Mouse (Mus musculus) ES-E14 (cell line): Measurements from ENCODE around the gene Npw. TPM values are rescaled to one million over a fixed set of nuclear protein-coding genes. Genes with fewer than 3 reads are reported as not detected.

Source experiments
- DNase-seq: peaks from one replicate; pipeline ENCODE4 v3.0.0-alpha.2; 2013; ENCODE audit warnings: low read depth, low spot score
- H3K27ac ChIP-seq: 2 replicates; pipeline ENCODE4 v1.5.1; 2012; ENCODE audit warnings: low read depth, mild to moderate bottlenecking, low read length, moderate library complexity, mixed read lengths; ENCODE audit not compliant: poor library complexity, insufficient read depth, severe bottlenecking
- H3K36me3 ChIP-seq: 2 replicates; pipeline ENCODE4 v1.6.1; 2012; ENCODE audit warnings: mild to moderate bottlenecking, low read length, moderate library complexity, mixed read lengths; ENCODE audit not compliant: control insufficient read depth, poor library complexity, insufficient read depth, severe bottlenecking
- H3K4me1 ChIP-seq, 2 experiments: fragments of 150-350 bp in 1 of 2; sonication (generic) in 1 of 2; 2 replicates each; pipeline ENCODE4 v1.6.1; 2012; ENCODE audit warnings: low read length in 2 of 2, mild to moderate bottlenecking in 1 of 2, mixed read lengths in 1 of 2; ENCODE audit not compliant: control insufficient read depth in 2 of 2, insufficient read depth in 2 of 2, poor library complexity in 1 of 2
- H3K4me3 ChIP-seq, 2 experiments: fragments of 150-350 bp in 1 of 2; sonication (generic) in 1 of 2; 2 replicates each; pipeline ENCODE4 v1.5.1; 2012; ENCODE audit warnings: low read length in 2 of 2, low read depth in 1 of 2, mild to moderate bottlenecking in 1 of 2, mixed read lengths in 1 of 2; ENCODE audit not compliant: insufficient read depth in 1 of 2, poor library complexity in 1 of 2, severe bottlenecking in 1 of 2
- H3K9ac ChIP-seq: 2 replicates; pipeline ENCODE4 v1.6.1; 2012; ENCODE audit warnings: low read depth, mild to moderate bottlenecking, low read length, mixed read lengths; ENCODE audit not compliant: poor library complexity, insufficient read depth, severe bottlenecking
- H3K9me3 ChIP-seq: fragments of 150-350 bp; sonication (generic); 2 replicates; pipeline ENCODE4 v1.6.1; 2012; ENCODE audit warnings: low read depth, mild to moderate bottlenecking, low read length; ENCODE audit not compliant: control insufficient read depth, insufficient read depth
- CHD2 ChIP-seq: IDR thresholded peaks from 2 replicates; pipeline ENCODE4 v1.6.1; 2014; ENCODE audit warnings: mild to moderate bottlenecking, low read depth, low read length, inconsistent platforms
- HCFC1 ChIP-seq: IDR thresholded peaks from 2 replicates; pipeline ENCODE4 v1.6.1; 2012; ENCODE audit warnings: low read length, inconsistent platforms, borderline replicate concordance; ENCODE audit not compliant: insufficient read depth
- MAFK ChIP-seq: IDR thresholded peaks from 2 replicates; pipeline ENCODE4 v1.6.1; 2014; ENCODE audit warnings: mild to moderate bottlenecking, low read depth, low read length, inconsistent platforms; ENCODE audit not compliant: insufficient read depth
- ZC3H11A ChIP-seq: IDR thresholded peaks from 2 replicates; pipeline ENCODE4 v1.6.1; 2012; ENCODE audit warnings: low read depth, mild to moderate bottlenecking, inconsistent platforms, low read length, borderline replicate concordance
- ZNF384 ChIP-seq: IDR thresholded peaks from 2 replicates; pipeline ENCODE4 v1.6.1; 2012; ENCODE audit warnings: low read depth, low read length, inconsistent platforms
- in situ Hi-C, 2 experiments: fragments of 600-800 bp; cut with MboI; formaldehyde crosslinking; loops; one replicate each; pipeline ENCODE4 v1.15.1; 2025; ENCODE audit warnings: low sequenced_read_pairs in 2 of 2, inconsistent platforms in 1 of 2; ENCODE audit not compliant: unreplicated experiment in 2 of 2
- total RNA-seq: library from RNA; depleted of rRNA; stranded (reverse); fragments of 300-350 nt; gene quantifications from 2 replicates; pipeline ENCODE4 v1.2.3, GENCODE M21; 2012; rRNA removed

Npw gene
- 3.0 and 6.0 TPM in 2 replicates for total RNA-seq

GRCm38 (mm10) chr17:24658017-24658758, at the start of gene Npw:
Npw (minus strand) TSS chr17:24658457.
- Histone ChIP-seq H3K9ac (peak within 1 kb of the TSS; percentile 48), H3K36me3 (no peaks in the 10 kb centered on the region), H3K4me3 (peak within 1 kb of the TSS; percentile 70 to 72), H3K4me1 (peaks cover 0 to 9% of the 10 kb centered on the region in 2 experiments; a peak in 2 of 4 replicates), H3K27ac (no peak within 1 kb of the TSS), H3K9me3 (no peaks in the 10 kb centered on the region)
- TF ChIP-seq ZNF384, result no peak
- no peak for TF ChIP-seq CHD2
- TF ChIP-seq MAFK, result no peak
- TF ChIP-seq ZC3H11A, result no peak
- no peak for TF ChIP-seq HCFC1
- in situ Hi-C loops, result no loop called here
- no peak for DNase-seq

DNA sequence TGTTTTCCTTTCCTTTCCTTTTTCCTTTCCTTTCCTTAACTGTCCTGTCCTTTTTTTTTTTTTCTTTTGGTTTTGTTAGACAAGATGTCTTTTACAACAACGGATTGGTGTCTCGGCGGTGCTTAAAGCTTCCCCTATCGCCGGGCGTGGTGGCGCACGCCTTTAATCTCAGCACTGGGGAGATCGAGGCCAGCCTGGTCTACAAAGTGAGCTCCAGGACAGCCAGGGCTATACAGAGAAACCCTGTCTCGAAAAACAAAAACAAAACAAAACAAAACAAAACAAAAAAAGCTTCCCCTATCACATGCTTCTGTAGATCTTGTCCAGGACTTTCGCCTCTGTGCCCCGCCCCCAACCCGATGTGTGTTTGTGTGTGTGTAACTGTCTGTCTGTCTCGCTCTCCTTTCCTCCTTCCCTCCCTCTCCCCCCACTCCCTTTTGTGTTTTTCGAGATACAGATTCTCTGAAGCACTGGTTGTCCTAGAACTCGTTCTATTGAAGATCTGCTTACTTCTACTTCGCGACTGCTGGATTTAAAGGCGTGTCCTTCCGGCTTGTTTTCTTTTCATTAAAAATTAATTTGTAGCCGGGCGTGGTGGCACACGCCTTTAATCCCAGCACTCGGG, 49.7 kb upstream of the Npw start:
- in situ Hi-C loops, result no loop called here
- no peaks in the 10 kb centered on the region; a peak in 1 of 4 replicates for H3K4me1 ChIP-seq
- peak overlapping the region; percentile 83 to 96 for H3K4me3 ChIP-seq
- H3K36me3 ChIP-seq, result peaks cover 22% of the 10 kb centered on the region
- DNase-seq, result no peak
- H3K9me3 ChIP-seq, result no peaks in the 10 kb centered on the region
- peak overlapping the region; percentile 60; the same call in 1 of the 2 replicates for H3K27ac ChIP-seq
- TF ChIP-seq ZNF384, result no peak
- TF ChIP-seq MAFK, result no peak
- no peak for TF ChIP-seq ZC3H11A
- TF ChIP-seq CHD2, result no peak
- TF ChIP-seq HCFC1, result no peak
- H3K9ac ChIP-seq, result peak overlapping the region; percentile 53; the same call in 1 of the 2 replicates

- Histone ChIP-seq H3K9me3 (no peaks in the 10 kb centered on the region), H3K9ac (peak within 1 kb of the TSS; percentile 96), H3K4me1 (no peaks in the 10 kb centered on the region; a peak in 1 of 4 replicates), H3K36me3 (peaks cover 27% of the 10 kb centered on the region), H3K4me3 (peak within 1 kb of the TSS; percentile 83 to 96), H3K27ac (peak within 1 kb of the TSS; percentile 60)
- in situ Hi-C loops, result no loop called here
- peak; percentile 93 for DNase-seq
- TF ChIP-seq ZNF384 (no peak), ZC3H11A (no peak), HCFC1 (peak; percentile 82), MAFK (no peak), CHD2 (no peak)
Observed at GRCm38 (mm10) chr17:24706982-24707800, 48.9 kb upstream of the Npw start, which contains the start of gene Tbl3. Tbl3 (minus strand) TSS chr17:24707660.

GRCm38 (mm10) chr17:24705821-24706220, 47.6 kb upstream of the Npw start:
- no peak for DNase-seq

More at GRCm38 (mm10) chr17:24705821-24706220, 47.6 kb upstream of the Npw start:
- no peaks in the 10 kb centered on the region; a peak in 1 of 4 replicates for H3K4me1 ChIP-seq
- TF ChIP-seq CHD2 (no peak), MAFK (no peak), ZNF384 (no peak), HCFC1 (no peak), ZC3H11A (no peak)
- no peak overlapping the region for H3K9ac ChIP-seq
- in situ Hi-C loops, result no loop called here
- H3K9me3 ChIP-seq, result no peaks in the 10 kb centered on the region
- H3K27ac ChIP-seq, result no peak overlapping the region
- H3K4me3 ChIP-seq, result no peak overlapping the region
- peaks cover 41% of the 10 kb centered on the region for H3K36me3 ChIP-seq
